8 mouse cellular contexts compared by ENCODE assay signal in genomic region chr2:122234611-122235288, GRCm38 (mm10). TPM values are rescaled to one million over a fixed set of nuclear protein-coding genes. Genes with fewer than 3 reads are reported as not detected.
A peak's percentile ranks its signal among the peaks of the same experiment; 100 is the strongest.
DNase-seq lines count a peak whose midpoint lies in the region; ATAC-seq lines count a peak whose summit lies in the region.

TSS of gene Sord (plus strand) at chr2:122234749.

- under 1% methylated on average over 35 of the region's 35 CpGs for WGBS in hindbrain, embryonic 15.5 days

- no peaks in the 10 kb centered on the region for H3K27me3 ChIP-seq in hindbrain, embryonic 15.5 days

- no peaks in the 10 kb centered on the region for H3K36me3 ChIP-seq in hindbrain, embryonic 15.5 days

- peak within 1 kb of the TSS; percentile 79 for H3K4me2 ChIP-seq in hindbrain, embryonic 15.5 days

- no peaks in the 10 kb centered on the region for H3K9me3 ChIP-seq in hindbrain, embryonic 15.5 days

- H3K9ac ChIP-seq in hindbrain, embryonic 15.5 days: peak within 1 kb of the TSS; percentile 56

- H3K27ac ChIP-seq in hindbrain, embryonic 15.5 days (replicated peaks): peak within 1 kb of the TSS; percentile 69

- peak; percentile 94 for ATAC-seq in hindbrain, embryonic 15.5 days (ENCODE audit: low FRiP score, low read depth)

- peak within 1 kb of the TSS; percentile 56 for H3K4me3 ChIP-seq in hindbrain, embryonic 15.5 days

- DNase-seq in WW6 (ENCODE audit: low read depth, low spot score): peak; percentile 70
- DNase-seq in cerebellum, postnatal 36 days: peak; percentile 61 to 75
- peak; percentile 60 for DNase-seq in gastrocnemius, adult 18-20 months (ENCODE audit: low spot score)
- DNase-seq in layer of hippocampus, postnatal 36 days: peak; percentile 69 to 71
- peak; percentile 79 for DNase-seq in lung, postnatal 36 days
- DNase-seq in retina, embryonic 14.5 days (ENCODE audit: low spot score): peak; percentile 91
- peak; percentile 87 for DNase-seq in thymus, postnatal 36 days

- peaks cover 14% of the 10 kb centered on the region for H3K4me1 ChIP-seq in hindbrain, embryonic 15.5 days (replicated peaks)

RNA-seq across cellular contexts. Expression of gene Sord, which starts in this region (rescaled TPM):
- 10 to 100 TPM; 65.2 to 69.0 TPM for total RNA-seq in gastrocnemius, adult 18-20 months (2021)
- polyA plus RNA-seq in hindbrain, embryonic 15.5 days (2015; fragmentation: Nextera tagmentation; extraction: Ambion mirVana): 22.7 and 23.7 TPM in 2 replicates
- 10 to 100 TPM; 15.9 to 18.5 TPM for total RNA-seq in layer of hippocampus, postnatal 36 days (2021)

Comparison
In these comparisons a context has a peak if more than half of its experiments do, and no peak if none do; other contexts are left out.
1. Peak in every context shown above with its lines: DNase-seq, ATAC-seq, H3K4me3 ChIP-seq and H3K27ac ChIP-seq.